Mouse (Mus musculus): ENCODE results near the gene Myo1c.
A peak's percentile ranks its signal among the peaks of the same experiment; 100 is the strongest.
"Not testable (repeated sequence)": the region's sequence is repeated elsewhere in the genome, so short reads cannot be mapped to it uniquely, and the experiment has no call there.

The Myo1c gene

DNA sequence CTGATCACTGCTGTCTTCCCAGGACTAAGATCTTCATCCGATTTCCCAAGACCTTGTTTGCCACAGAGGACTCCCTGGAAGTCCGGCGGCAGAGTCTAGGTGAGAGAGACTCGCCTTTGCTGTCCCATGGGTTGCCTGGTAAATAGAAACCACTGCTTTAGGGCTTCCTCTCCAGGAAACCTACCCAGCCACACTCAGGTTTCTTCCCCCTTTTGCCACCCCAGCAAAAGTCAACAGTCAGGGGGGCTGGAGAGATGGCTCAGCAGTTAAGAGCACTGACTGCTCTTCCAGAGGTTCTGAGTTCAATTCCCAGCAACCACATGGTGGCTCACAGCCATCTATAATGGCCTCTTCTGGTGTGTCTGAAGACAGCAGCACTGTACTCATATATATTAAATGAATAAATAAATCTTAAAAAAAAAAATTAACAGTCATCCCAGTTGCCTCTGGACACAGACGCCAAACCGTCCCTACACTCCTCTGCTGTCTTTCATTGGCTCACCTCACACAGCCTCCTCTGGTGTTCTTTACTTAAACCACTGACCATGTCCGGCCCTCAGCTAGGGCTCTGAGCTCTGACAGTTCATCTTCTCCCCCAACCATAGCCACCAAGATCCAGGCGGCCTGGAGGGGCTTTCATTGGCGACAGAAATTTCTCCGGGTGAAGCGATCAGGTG is 19.0 kb downstream of the Myo1c start:
- DNase-seq (ENCODE audit: low read depth), result no peak

DNA sequence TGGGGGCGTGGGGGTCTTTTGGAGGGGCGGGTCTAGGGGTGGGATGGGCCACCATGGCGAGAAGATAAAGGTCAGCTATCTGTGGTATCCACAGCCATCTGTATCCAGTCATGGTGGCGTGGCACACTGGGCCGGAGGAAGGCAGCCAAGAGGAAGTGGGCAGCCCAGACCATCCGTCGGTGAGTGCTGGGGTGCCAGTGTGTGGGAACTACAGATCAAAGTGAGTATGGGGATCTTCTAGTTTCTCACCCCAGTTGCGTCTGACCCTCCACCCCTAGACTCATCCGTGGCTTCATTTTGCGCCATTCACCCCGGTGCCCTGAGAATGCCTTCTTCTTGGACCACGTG is 19.5 kb downstream of the Myo1c start:
- DNase-seq (ENCODE audit: low read depth), result no peak

DNA sequence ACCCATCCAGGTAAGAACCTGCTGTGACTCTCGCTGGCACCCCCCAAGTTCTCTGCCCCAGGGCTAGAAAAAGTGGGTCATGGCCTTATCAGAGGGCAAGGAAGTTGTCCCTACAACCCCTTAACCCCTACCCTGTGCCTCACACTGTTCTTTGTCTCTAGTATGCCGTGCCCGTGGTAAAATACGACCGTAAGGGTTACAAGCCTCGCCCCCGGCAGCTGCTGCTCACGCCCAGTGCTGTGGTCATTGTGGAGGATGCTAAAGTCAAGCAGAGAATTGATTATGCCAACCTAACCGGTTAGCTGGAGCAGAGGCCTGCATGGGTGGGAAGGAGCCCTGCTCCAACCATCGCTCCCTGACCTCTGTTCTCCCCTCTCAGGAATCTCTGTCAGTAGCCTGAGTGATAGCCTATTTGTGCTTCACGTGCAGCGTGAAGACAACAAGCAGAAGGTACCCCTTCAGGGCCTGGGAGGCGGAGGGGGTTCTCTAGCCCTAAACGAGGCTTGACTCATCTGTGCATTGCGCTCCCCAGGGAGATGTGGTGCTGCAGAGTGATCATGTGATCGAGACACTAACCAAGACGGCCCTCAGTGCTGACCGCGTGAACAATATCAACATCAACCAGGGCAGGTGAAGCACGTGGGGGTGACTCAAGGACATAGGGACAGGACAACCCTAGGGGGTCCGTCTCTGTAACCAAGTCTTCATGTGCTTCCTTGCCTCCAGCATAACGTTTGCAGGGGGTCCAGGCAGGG is 21.3 kb downstream of the Myo1c start:
- DNase-seq (ENCODE audit: low read depth), result no peak

DNA sequence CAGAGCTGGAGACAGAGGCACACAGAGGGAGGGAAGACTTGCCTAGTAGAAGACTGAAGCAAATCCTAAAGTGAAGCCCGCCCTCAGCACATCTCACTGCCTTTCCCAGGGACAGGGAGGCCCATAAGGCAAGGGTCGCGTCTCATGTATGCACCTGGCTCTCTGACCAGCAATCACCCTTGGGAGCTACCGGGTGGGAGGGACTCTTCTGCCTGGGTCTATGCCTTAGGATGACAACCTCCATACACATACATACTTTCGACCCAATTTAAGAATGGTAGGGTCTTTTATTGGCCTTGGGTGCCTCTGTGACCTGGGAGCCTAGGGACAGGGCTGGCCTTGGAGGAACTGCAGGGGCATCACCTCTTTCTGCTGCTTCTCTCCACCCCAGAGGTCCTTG is 23.1 kb downstream of the Myo1c start:
- DNase-seq (ENCODE audit: low read depth), result no peak

DNA sequence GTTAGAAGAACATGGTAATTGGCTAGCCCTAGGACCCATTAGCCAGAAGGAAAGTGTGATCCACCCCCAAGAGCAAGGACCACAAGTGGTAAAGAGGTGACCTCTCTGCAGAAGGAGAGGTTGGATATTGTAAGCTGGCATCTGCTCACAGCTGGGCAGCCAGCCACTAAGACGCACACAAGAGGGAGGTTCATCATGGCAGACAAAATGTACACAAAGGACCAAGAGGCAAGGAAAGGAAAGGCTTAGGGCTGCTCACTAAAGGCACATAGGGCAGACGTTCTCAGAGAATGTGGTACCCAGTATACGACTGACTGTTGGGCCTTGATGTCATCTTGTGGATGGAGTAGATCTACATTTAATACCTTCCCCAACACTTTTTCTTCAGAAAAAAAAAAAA is 24.6 kb downstream of the Myo1c start:
- no peak for DNase-seq (ENCODE audit: low read depth)

DNA sequence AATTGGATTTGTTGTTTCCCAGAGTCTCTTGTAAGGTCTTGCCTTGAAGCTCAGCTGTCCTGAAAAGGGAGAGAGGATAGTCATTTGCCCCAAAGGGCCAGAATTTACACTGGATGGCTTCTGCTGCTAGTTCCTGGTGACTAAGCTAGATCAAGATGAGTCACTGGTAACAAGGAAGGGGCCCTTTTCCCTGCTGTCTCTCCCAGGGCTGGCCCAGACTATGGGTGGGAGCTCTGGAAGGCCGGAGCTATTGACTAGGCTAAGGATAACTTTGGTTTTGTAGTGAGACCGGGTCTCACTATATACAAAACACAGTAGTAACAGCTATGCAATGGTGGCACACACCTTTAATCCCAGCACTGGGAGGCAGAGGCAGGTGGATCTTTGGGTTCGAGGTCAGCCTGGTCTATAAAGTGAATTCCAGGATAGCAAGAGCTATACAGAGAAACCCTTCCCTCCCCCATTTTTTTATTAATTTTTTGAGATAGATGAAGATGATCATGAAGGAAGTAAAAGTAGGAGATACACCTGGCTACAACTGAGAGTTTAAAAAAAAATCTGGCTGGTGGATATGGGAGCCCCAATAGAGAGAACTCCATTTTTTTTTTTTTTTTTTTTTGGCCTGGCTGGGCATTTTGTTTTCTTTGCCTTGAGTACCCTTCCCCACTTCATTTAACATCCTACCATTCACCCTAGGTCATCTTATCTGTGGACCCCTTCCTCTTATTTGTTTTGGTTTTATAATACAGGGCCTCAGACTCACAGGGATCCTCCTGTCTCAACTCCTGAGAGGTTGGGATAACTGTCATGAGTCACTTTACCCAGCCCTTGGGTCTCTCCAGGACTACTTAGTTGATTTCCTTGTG is 27.8 kb downstream of the Myo1c start:
- DNase-seq (ENCODE audit: low read depth), result no peak

DNA sequence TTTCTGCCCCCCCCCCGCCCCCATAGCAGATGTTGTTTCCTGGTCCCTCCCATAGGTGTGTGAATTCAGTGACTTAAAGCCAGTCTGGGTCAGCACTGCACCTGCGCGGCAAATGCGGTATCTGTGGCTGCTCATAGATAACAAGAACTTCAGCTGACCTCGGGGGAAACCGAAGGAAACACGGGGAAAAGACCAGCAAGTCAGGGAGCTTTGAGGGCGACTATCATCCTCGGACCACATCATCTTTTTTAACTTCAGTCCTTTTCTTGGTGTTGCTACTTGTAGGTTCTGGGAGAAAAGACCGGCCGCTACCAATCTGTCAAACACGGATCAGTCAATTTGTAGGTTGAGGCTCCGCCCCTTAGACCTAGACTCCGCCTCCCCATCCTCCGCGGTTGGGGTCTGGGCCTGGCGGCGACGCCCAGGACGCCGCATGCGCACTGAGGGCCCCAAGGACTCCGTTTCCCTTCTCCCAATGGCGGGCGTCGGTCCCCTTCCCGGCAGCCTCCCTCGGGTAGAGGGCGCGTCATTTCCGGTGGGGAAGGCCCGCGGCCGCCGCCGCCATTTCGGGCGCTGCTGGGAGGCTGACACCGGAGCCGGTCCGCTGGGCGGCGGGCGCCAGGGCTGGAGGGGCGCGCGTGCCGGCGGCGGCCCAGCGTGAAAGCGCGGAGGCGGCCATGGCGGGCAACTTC is 28.6 kb downstream of the Myo1c start, which contains the start of gene Crk:
Crk (plus strand) TSS at position 513 of the 692 bp plus-strand sequence.
- DNase-seq (ENCODE audit: low read depth), result peak; percentile 97

DNA sequence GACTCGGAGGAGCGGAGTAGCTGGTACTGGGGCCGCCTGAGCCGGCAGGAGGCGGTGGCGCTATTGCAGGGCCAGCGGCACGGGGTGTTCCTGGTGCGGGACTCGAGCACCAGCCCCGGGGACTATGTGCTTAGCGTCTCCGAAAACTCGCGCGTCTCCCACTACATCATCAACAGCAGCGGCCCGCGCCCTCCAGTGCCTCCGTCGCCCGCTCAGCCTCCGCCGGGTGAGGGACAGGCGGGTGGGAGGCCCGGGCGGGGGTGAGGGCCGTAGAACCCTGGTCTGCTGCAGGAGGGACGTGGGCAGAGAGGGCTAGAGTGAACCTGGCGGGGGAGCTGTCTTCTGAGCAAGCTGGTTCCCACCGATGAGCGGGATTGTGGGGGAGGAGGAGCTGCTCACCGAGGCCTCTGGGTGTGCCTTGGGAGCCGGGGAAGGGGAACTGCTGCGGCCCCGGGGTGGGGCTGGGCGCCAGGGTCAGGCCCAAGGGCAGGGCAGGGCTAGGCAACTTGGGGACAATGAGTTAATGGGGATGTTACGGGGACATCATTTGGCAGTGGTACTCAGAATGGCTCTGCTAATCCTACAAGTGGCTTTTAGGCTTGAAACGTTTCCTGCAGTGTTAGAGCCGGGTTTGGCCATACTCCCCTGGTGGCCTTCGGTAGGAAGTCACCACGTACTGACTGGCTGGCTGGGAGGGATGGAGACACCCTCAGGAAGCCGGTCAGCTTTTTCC is 29.3 kb downstream of the Myo1c start:
- DNase-seq (ENCODE audit: low read depth), result peak; percentile 49

DNA sequence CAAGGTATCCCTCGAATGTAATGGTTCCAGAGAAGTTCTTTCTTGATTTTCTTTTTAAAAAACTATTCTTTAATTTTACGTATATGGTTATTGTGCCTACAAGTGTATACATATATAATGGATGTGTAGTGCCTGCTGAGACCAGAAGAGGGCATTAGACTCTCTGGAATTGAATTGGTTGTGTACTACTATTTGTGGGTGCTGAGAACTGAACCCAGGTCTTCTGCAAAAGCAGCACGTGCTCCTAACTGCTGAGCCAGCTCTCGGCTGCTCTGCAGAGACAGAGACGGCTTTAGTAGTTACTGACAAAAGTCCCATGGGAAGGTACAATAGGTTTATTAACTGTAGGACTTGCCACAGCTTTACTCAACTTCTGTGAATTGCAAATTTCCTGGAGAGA is 34.2 kb downstream of the Myo1c start:
- no peak for DNase-seq (ENCODE audit: low read depth)

DNA sequence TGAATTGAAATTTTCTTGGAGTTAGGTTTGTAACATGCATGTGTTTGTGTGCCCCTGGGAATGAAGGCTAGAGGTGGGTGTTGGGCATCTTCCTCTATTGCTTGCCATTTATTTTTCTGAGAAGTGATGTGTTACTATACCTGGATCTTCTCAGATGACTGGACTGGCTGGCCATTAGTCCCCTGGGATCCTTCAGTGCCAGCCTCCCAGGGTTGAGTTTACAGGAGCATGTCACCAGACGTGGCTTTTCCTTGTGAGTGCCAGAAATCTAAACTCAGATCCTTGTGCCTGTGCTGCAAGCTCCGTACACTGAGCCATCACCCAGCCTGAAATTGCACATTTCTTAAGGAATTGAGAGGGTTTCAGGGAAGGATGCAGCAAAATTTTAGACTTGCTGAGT is 34.7 kb downstream of the Myo1c start:
- DNase-seq (ENCODE audit: low read depth), result no peak

DNA sequence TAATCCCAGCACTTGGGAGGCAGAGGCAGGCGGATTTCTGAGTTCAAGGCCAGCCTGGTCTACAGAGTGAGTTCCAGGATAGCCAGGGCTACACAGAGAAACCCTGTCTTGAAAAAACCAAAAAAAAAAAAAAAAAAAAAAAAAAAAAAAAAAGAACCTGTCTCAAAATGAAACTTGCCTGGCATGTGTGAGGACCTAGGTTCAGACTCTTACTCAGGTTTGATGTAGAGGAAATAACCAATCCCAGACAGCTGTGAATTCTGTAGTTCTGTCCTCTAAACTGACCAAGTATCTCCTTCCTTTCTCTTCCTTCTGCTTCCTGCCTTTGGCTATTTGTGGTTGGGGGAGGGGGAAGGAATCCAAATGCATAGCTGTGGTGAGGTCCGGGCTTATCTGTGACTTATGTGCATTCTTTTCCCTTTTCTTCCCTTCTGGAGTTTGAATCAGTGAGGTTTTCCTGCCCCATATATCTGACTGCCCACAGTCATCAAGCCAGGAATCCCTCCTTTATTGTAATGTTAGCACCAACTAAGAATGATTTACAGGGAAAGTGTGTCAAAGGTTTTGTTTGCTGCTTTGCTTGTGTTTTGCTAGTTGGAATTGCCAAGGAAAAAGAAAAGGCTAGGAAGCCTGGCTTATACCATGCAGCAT is 37.2 kb downstream of the Myo1c start:
- no peak for DNase-seq (ENCODE audit: low read depth)

DNA sequence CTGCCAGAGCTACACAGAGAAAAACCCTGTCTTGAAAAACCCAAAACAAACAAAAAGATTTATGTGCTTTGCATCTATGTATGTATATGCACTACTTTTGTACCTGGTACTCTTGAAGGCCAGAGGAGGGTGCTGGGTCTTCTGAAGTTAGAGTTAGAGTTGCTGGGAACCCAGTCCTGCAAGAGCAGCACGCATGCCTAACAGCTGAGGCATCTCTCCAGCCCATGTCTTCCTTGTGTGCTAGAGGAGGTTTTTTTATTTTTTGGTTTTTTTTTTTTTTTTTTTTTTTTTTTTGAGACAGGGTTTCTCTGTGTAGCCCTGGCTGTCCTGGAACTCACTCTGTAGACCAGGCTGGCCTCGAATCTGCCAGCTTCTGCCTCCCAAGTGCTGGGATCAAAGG is 37.8 kb downstream of the Myo1c start:
- DNase-seq (ENCODE audit: low read depth), result no peak

DNA sequence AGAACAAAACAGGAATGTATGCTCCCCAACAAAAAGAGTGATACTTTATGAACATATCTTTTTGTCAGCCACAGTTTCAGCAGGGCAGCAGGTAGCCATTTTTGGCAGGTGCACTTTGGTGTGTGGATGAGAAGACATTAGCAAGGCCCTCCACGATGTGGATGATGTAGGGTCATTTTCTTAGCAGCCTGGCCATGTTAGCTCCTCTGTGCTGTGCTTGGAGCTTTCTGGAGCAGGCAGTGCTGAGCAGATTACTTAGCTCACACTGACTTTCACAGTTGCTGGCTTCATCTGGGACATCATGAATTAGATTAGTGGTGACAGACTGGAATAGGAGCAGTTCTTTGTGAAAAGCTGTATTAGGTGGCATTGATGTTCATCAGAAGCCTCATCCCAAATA is 39.7 kb downstream of the Myo1c start:
- no peak for DNase-seq (ENCODE audit: low read depth)

DNA sequence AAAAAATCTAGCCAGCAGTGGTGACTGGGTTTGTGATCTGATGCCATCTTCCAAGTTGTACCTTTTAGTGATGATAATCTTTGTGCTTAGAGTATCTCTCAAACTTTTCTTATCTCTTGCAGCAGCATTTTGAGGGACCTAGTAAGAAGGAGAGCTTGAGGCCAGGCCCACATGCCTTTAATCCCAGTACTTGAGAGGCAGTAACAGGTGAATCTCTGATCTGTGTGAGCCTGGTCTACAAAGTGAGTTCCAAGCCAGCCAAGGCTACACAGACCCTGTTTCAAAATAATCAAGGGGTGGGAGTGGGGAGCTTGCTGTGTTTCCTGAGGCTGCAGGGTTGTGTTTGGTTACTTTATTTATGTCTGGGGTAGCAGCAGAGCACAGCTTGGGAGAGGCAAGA is 40.7 kb downstream of the Myo1c start:
- DNase-seq (ENCODE audit: low read depth), result no peak

DNA sequence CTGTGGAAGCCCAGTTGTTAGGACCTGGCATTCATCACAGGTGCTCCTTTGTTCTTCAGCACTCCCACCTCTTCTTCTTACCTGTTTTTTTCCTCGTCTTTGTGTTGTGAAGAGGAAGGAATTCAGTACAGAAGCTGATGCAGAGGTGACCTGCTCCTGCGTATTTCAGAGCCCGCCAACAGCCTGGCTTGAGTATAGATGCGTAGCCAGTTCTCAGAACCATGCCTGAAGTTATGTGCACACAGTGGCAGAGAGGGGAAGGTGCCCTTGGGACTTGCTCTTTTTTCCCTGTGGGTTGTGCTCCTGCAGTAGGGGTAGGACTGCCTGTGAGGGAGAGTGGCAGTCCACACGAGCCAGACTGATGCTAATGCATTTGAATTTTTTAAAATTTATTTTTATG is 43.3 kb downstream of the Myo1c start:
- DNase-seq (ENCODE audit: low read depth), result no peak

DNA sequence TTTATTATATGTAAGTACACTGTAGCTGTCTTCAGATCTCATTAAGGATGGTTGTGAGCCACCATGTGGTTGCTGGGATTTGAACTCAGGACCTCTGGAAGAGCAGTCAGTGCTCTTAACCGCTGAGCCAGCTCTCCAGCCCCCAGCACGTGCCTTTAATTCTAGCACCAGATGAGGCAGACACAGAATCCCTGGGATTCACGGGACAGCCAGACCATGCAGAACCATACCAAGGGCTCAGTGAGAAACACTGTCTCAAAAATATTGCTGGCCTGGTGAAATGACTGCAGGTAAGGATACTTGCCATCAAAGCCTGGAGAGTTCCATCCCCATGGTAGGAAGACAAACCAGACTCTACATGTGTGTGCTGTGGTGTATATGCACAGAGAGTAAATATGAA is 47.2 kb downstream of the Myo1c start:
- not testable (repeated sequence) for DNase-seq (ENCODE audit: low read depth)

DNA sequence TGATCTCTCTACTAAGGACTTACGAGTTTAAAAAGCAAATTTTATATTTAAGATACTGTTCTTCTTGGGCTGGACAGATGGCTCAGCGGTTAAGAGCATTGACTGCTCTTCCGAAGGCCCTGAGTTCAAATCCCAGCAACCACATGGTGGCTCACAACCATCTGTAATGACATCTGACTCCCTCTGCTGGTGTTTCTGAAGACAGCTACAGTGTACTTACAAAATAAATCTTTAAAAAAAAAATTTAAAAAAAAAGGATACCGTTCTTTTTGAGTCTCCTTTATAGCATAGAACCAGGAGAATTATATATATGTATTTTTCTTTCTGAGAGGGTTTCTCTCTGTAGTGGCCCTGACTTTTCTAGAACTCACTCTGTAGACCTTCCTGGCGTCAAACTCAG is 50.3 kb downstream of the Myo1c start:
- no peak for DNase-seq (ENCODE audit: low read depth)

DNA sequence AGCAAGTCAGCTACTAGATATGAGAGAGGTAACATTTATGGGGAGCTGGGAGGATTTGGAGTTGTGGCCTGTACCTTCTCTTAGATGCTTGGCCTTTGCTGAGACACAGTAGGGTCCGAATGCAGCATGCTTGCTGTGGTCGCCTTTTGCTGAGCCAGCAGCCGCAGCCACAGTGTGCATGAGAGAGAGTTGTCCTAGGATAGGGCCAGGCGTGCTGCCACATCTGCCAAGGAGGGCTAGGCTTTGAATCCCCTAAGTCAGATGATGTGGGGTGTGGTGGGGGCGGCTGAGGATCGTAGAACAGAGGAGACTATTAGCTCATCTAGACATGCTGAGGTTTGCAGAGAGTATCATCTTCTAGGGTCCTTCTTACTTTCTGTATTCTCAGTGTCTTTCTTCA is 52.5 kb downstream of the Myo1c start:
- DNase-seq (ENCODE audit: low read depth), result no peak

DNA sequence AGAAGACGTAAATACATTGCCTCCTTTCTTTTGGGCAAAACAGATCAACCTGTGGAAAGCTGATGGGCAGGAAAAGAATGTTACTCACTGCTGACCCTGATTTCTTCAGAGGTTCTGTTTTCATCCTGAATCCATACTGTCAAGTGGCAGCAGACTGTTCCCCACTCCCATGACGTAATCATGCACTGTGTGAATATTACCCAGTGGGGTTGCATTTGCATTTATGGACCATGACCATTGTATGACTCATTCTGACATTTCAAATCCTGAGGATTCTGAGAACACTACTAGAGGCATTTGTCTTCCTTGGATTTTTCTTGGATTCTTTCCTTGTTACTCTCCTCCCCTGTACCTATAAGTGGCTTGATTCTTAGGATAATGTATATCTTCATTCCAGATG is 53.4 kb downstream of the Myo1c start:
- no peak for DNase-seq (ENCODE audit: low read depth)

DNA sequence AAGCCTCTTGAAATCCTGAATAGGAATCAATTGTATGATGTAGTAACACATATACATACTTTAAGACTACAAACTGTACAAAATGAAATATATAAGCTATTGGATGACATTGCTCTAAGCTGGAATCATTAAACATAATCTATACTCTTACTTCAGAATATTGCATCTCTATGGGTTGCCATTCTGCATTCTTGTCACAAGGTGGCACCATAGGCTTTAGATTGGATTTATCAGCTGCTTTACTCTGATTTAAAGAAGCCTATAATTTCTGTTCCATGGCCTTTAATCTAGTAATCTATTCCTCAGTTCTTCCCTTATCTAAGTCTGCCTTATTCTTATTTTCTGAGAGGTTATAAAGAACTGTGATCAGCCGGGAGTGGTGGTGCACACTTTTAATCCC is 63.6 kb downstream of the Myo1c start:
- DNase-seq (ENCODE audit: low read depth), result peak; percentile 31

DNA sequence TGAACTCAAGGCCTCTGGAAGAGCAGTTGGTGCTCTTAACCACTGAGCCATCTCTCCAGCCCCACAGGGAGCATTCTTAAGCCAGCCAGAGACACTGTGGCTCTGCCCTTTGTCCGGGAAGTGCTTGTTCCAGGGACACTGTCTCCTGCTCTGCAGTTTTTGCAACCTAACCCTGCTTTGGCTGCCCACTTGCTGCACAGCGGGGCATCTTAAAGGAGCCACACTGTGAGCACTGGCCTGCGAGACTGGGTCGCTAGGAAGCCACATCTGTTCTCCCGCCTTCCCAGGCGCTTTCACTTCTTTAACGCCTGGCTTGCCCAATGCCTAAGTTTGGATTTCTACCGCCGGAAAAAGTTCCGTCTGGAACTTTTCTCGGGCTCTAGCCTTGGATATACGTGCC is 65.3 kb downstream of the Myo1c start:
- DNase-seq (ENCODE audit: low read depth), result no peak
